Mouse (Mus musculus) heart, adult 2 months (tissue): ENCODE results near the gene Gm38392.

Experiments
- CTCF ChIP-seq: fragments of 200-600 bp; IDR thresholded peaks from 2 replicates; pipeline ENCODE4 v1.8.1; 2022; ENCODE audit warnings: antibody characterized with exemption, mild to moderate bottlenecking, moderate library complexity
- POLR2A ChIP-seq: fragments of 200-500 bp; IDR thresholded peaks from 2 replicates; pipeline ENCODE4 v1.6.1; 2011; ENCODE audit warnings: mild to moderate bottlenecking, low read depth, low read length, control low read depth; ENCODE audit not compliant: insufficient read depth

DNA sequence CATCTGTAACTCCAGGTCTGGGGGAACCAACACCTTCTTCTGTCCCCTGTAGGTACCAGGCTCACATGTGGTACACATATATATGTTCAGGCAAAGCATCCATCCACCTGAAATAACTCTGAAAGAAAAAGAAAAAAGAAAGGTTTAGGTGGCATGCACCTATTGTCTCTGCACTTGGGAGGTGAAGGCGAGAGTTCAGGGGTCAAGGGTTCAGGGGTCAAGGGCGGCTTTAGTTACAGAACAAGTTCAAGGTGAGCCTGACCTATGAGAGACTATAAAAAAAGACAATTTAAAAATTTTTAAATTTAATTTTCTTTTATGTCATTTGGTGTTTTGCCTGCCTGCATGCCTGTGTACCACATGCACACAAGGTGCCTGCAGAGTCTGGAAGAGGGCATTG is 7.0 kb downstream of the Gm38392 start:
- TF ChIP-seq POLR2A (no peak), CTCF (no peak)
